Mouse (Mus musculus) CH12F3 (cell line): ENCODE data around the gene Inpp5a.

ENCODE experiments used
- in situ Hi-C: fragments of 300-500 bp; cut with MboI; formaldehyde crosslinking; loops from 2 replicates; pipeline ENCODE4 v1.14.3; 2020; ENCODE audit warnings: low sequenced_read_pairs

Inpp5a gene

GRCm38 (mm10) chr7:139572665-139573064 is 183.8 kb downstream of the Inpp5a start:
- in situ Hi-C loops: no loop called here

- in situ Hi-C loops: no loop called here
These were observed 187.3 kb downstream of the Inpp5a start for GRCm38 (mm10) chr7:139576064-139576686.

GRCm38 (mm10) chr7:139579261-139579905 is 190.5 kb downstream of the Inpp5a start:
- in situ Hi-C loops: no loop called here

- in situ Hi-C loops: no loop called here
These were observed 192.2 kb downstream of the Inpp5a start for GRCm38 (mm10) chr7:139580851-139581775.

GRCm38 (mm10) chr7:139581801-139582571 is 193.1 kb downstream of the Inpp5a start:
- in situ Hi-C loops: no loop called here

- in situ Hi-C loops: no loop called here
These were observed 193.7 kb downstream of the Inpp5a start, which contains the start of gene Nkx6-2 for GRCm38 (mm10) chr7:139582595-139582994. TSS of gene Nkx6-2 (minus strand) at chr7:139582797.

- in situ Hi-C loops: no loop called here
These were observed 194.3 kb downstream of the Inpp5a start for GRCm38 (mm10) chr7:139583094-139583737.

GRCm38 (mm10) chr7:139584221-139585175 is 195.6 kb downstream of the Inpp5a start:
- in situ Hi-C loops: no loop called here

GRCm38 (mm10) chr7:139585183-139585821 is 196.4 kb downstream of the Inpp5a start:
- in situ Hi-C loops: no loop called here

- in situ Hi-C loops: no loop called here
These were observed 199.0 kb downstream of the Inpp5a start for GRCm38 (mm10) chr7:139587919-139588318.

- in situ Hi-C loops: no loop called here
These were observed 201.4 kb downstream of the Inpp5a start for GRCm38 (mm10) chr7:139590302-139590701.

GRCm38 (mm10) chr7:139591311-139591710 is 202.4 kb downstream of the Inpp5a start:
- in situ Hi-C loops: no loop called here

GRCm38 (mm10) chr7:139595311-139595710 is 206.4 kb downstream of the Inpp5a start:
- in situ Hi-C loops: no loop called here

- in situ Hi-C loops: no loop called here
These were observed 207.0 kb downstream of the Inpp5a start for GRCm38 (mm10) chr7:139595862-139596261.

- in situ Hi-C loops: no loop called here
These were observed 221.4 kb downstream of the Inpp5a start for GRCm38 (mm10) chr7:139610328-139610727.

GRCm38 (mm10) chr7:139615767-139616766 is 227.2 kb downstream of the Inpp5a start:
- in situ Hi-C loops: no loop called here

- in situ Hi-C loops: no loop called here
These were observed 233.7 kb downstream of the Inpp5a start for GRCm38 (mm10) chr7:139622568-139622967.
